Mouse (Mus musculus): ENCODE measurements at regions not wholly inside any gene's neighbourhood (a gene's known extent, or its start where the extent isn't known, plus 50 kb on each side); places are given as distances from the start of the nearest gene placed in this dataset.
A peak's percentile ranks its signal among the peaks of the same experiment; 100 is the strongest.

DNA sequence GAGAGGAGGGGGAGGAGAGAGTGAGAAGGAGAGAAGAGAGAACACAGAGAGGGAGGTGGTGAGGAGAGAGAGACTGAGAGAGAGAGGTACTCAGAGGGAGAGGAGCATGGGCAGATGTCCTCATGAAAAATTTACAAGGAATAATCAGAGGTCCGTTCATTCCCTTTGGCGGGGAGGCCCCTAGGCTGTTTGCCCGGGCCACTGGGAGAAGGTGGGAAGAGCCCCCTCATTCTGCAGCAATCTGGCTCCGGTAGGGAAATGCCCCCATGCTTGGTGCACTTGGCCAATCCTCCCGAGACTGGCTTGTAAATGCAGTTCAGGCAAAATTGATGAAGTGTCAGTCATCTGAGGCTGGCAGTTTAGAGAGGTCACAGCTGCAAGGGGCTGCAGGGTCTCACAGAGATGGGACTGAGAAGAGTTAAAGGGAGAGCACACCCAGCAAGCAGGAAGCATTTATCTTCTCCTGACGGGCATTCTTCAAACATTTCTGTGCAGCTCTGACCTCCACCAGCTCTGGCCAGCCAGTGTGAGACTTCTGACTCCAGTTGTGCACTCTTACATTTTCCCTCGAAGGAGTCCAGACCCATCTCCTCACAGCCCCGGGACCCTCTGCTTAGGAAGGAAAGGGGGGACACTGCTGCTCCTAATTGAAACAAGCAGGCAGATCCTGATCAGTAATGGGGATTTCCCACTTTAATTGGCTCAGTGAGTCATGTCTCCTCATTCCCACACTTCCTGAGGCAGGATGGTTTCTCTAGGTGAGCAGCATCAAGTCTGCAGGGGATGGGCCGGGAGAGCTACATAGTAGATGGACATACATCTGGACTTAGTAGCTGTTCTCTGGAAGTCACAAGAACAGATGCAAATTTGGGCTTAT lies 65.5 kb downstream of the Cmpk2 start:
- Histone ChIP-seq H3K27ac (ENCODE audit: low read depth) (no peak overlapping the region), H3K9ac (ENCODE audit: low read length) (no peak overlapping the region), H3K27me3 (replicated peaks; ENCODE audit: control insufficient read depth, insufficient read depth, low read length) (no peaks in the 10 kb centered on the region), H3K36me3 (ENCODE audit: control insufficient read depth, insufficient read depth, low read length) (no peaks in the 10 kb centered on the region), H3K4me2 (ENCODE audit: low read length) (no peak overlapping the region), H3K4me3 (ENCODE audit: low read depth, low read length) (no peak overlapping the region), H3K4me1 (replicated peaks; ENCODE audit: control insufficient read depth, insufficient read depth, low read length) (peaks cover 10% of the 10 kb centered on the region), H3K9me3 (ENCODE audit: control insufficient read depth, low read length) (no peaks in the 10 kb centered on the region)
- no peak for DNase-seq (ENCODE audit: low spot score)
- ATAC-seq (replicated peaks; ENCODE audit: low FRiP score, low TSS enrichment, low read depth): no peak
- WGBS: 12% methylated on average over 9 of the region's 9 CpGs

DNA sequence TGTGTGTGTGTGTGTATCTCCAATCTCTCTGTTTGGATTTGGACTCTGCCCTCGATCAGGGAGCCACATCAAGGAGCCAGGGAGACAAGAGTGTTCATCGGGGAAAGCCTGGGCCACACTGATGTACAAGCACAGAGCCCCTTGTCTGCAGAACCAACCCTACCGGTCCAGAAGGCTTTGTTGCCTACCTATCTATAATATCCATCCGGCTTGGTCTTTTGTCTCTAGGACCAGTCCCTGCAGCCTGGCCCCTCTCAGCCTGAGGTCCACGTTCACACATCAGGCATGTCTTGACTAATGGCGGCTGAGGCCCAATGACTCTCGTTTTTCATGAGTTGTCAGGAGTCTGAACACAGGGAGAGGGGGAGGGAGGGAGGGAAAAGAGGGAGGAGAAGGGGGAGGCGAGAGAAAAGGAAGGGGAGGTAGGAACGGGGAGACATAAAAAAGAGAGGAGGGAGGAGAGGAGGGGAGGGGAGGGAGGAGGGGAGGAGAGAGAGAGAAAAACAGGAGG lies 64.7 kb downstream of the Cmpk2 start:
- 34% methylated on average over 9 of the region's 9 CpGs for WGBS
- H3K27me3 ChIP-seq (replicated peaks; ENCODE audit: control insufficient read depth, insufficient read depth, low read length): no peaks in the 10 kb centered on the region
- H3K4me2 ChIP-seq (ENCODE audit: low read length): no peak overlapping the region
- H3K36me3 ChIP-seq (ENCODE audit: control insufficient read depth, insufficient read depth, low read length): no peaks in the 10 kb centered on the region
- DNase-seq (ENCODE audit: low spot score): peak; percentile 53
- H3K9me3 ChIP-seq (ENCODE audit: control insufficient read depth, low read length): no peaks in the 10 kb centered on the region
- peaks cover 10% of the 10 kb centered on the region for H3K4me1 ChIP-seq (replicated peaks; ENCODE audit: control insufficient read depth, insufficient read depth, low read length)
- H3K27ac ChIP-seq (ENCODE audit: low read depth): no peak overlapping the region
- no peak overlapping the region for H3K4me3 ChIP-seq (ENCODE audit: low read depth, low read length)
- ATAC-seq (replicated peaks; ENCODE audit: low FRiP score, low TSS enrichment, low read depth): peak; percentile 54; the same call in 1 of the 2 replicates
- H3K9ac ChIP-seq (ENCODE audit: low read length): no peak overlapping the region

DNA sequence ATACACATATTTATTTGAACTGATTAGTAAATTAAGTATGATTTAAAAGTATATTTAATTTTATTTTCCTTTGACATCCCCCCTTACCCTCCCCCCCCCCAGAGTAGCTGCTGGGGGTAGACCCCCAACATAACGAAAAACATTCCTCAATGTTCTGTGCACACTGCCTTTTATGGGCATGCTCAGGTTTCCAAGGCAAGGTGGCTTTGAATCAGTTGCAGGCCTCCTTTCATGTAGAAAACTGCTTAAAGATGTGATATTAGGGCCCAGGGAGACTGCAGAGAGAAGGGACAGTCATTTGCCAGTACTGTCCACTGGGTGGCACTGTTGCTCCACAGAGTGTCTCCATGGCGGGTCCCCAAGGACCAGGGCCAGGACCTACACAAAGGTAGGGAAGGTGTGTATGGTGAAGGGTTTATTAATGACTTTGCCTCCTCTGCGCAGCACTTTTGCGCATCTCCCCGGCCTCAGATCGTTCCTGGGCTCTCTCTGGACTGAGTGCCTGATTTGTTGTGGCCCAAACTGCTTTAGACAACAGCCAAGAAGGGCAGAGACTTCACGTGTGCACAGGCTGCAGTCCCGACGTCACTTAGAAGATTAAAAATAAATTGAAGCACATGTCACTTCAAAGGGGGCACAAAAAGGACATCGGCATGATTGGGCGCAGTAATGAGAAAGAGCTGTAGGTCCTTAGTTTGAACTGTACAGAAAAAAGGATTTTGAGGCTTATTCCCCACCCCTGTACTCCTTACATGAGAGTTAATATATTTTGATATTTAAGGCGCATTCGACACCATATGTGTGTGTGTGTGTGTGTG lies 64.0 kb downstream of the Cmpk2 start:
- Histone ChIP-seq H3K4me3 (ENCODE audit: low read depth, low read length) (no peak overlapping the region), H3K4me1 (replicated peaks; ENCODE audit: control insufficient read depth, insufficient read depth, low read length) (peaks cover 10% of the 10 kb centered on the region), H3K36me3 (ENCODE audit: control insufficient read depth, insufficient read depth, low read length) (no peaks in the 10 kb centered on the region), H3K9me3 (ENCODE audit: control insufficient read depth, low read length) (no peaks in the 10 kb centered on the region), H3K9ac (ENCODE audit: low read length) (no peak overlapping the region), H3K27me3 (replicated peaks; ENCODE audit: control insufficient read depth, insufficient read depth, low read length) (no peaks in the 10 kb centered on the region), H3K27ac (ENCODE audit: low read depth) (no peak overlapping the region), H3K4me2 (ENCODE audit: low read length) (0 out of 2 replicates have a peak overlapping the region, but pooled peaks have one; percentile 0)
- DNase-seq (ENCODE audit: low spot score) (peak; percentile 92), ATAC-seq (replicated peaks; ENCODE audit: low FRiP score, low TSS enrichment, low read depth) (peak; percentile 54; the same call in 1 of the 2 replicates)
- WGBS: 38% methylated on average over 13 of the region's 13 CpGs

DNA sequence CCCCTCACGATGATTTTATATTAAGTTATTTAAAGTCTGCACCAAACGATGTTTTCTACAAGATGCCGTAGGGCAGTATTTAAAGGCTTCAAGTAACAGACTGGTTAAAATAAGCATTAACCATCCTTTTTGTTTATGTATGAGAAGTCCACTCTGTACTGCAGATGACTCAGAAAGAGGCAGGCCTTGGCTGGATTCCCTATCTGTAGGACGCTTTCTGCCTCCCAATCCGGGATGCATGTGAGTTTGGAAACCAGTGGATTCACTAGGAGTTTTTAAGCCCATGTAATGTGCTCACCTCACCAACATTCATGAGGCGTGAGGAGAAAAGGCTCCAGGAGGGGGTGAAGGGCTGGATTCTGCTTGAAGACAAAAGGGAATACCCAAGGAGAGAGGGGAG lies 63.1 kb downstream of the Cmpk2 start:
- no peak overlapping the region for H3K4me2 ChIP-seq (ENCODE audit: low read length)
- no peaks in the 10 kb centered on the region for H3K36me3 ChIP-seq (ENCODE audit: control insufficient read depth, insufficient read depth, low read length)
- no peak overlapping the region for H3K27ac ChIP-seq (ENCODE audit: low read depth)
- WGBS: 65% methylated on average over 6 of the region's 6 CpGs
- H3K27me3 ChIP-seq (replicated peaks; ENCODE audit: control insufficient read depth, insufficient read depth, low read length): no peaks in the 10 kb centered on the region
- ATAC-seq (replicated peaks; ENCODE audit: low FRiP score, low TSS enrichment, low read depth) (no peak), DNase-seq (ENCODE audit: low spot score) (peak; percentile 48)
- peaks cover 10% of the 10 kb centered on the region for H3K4me1 ChIP-seq (replicated peaks; ENCODE audit: control insufficient read depth, insufficient read depth, low read length)
- H3K9me3 ChIP-seq (ENCODE audit: control insufficient read depth, low read length): no peaks in the 10 kb centered on the region
- H3K9ac ChIP-seq (ENCODE audit: low read length): no peak overlapping the region
- H3K4me3 ChIP-seq (ENCODE audit: low read depth, low read length): no peak overlapping the region
